Mouse (Mus musculus) ES-E14 (cell line): ENCODE measurements around the gene Gm44502. TPM values are rescaled to one million over a fixed set of nuclear protein-coding genes. Genes with fewer than 3 reads are reported as not detected.

Experiments
- DNase-seq: peaks from one replicate; pipeline ENCODE4 v3.0.0-alpha.2; 2013; ENCODE audit warnings: low read depth, low spot score
- H3K27ac ChIP-seq: 2 replicates; pipeline ENCODE4 v1.5.1; 2012; ENCODE audit warnings: low read depth, mild to moderate bottlenecking, low read length, moderate library complexity, mixed read lengths; ENCODE audit not compliant: poor library complexity, insufficient read depth, severe bottlenecking
- H3K36me3 ChIP-seq: 2 replicates; pipeline ENCODE4 v1.6.1; 2012; ENCODE audit warnings: mild to moderate bottlenecking, low read length, moderate library complexity, mixed read lengths; ENCODE audit not compliant: control insufficient read depth, poor library complexity, insufficient read depth, severe bottlenecking
- H3K4me1 ChIP-seq, 2 experiments: fragments of 150-350 bp in 1 of 2; sonication (generic) in 1 of 2; 2 replicates each; pipeline ENCODE4 v1.6.1; 2012; ENCODE audit warnings: low read length in 2 of 2, mild to moderate bottlenecking in 1 of 2, mixed read lengths in 1 of 2; ENCODE audit not compliant: control insufficient read depth in 2 of 2, insufficient read depth in 2 of 2, poor library complexity in 1 of 2
- H3K4me3 ChIP-seq, 2 experiments: fragments of 150-350 bp in 1 of 2; sonication (generic) in 1 of 2; 2 replicates each; pipeline ENCODE4 v1.5.1; 2012; ENCODE audit warnings: low read length in 2 of 2, low read depth in 1 of 2, mild to moderate bottlenecking in 1 of 2, mixed read lengths in 1 of 2; ENCODE audit not compliant: insufficient read depth in 1 of 2, poor library complexity in 1 of 2, severe bottlenecking in 1 of 2
- H3K9ac ChIP-seq: 2 replicates; pipeline ENCODE4 v1.6.1; 2012; ENCODE audit warnings: low read depth, mild to moderate bottlenecking, low read length, mixed read lengths; ENCODE audit not compliant: poor library complexity, insufficient read depth, severe bottlenecking
- H3K9me3 ChIP-seq: fragments of 150-350 bp; sonication (generic); 2 replicates; pipeline ENCODE4 v1.6.1; 2012; ENCODE audit warnings: low read depth, mild to moderate bottlenecking, low read length; ENCODE audit not compliant: control insufficient read depth, insufficient read depth
- CHD2 ChIP-seq: IDR thresholded peaks from 2 replicates; pipeline ENCODE4 v1.6.1; 2014; ENCODE audit warnings: mild to moderate bottlenecking, low read depth, low read length, inconsistent platforms
- HCFC1 ChIP-seq: IDR thresholded peaks from 2 replicates; pipeline ENCODE4 v1.6.1; 2012; ENCODE audit warnings: low read length, inconsistent platforms, borderline replicate concordance; ENCODE audit not compliant: insufficient read depth
- MAFK ChIP-seq: IDR thresholded peaks from 2 replicates; pipeline ENCODE4 v1.6.1; 2014; ENCODE audit warnings: mild to moderate bottlenecking, low read depth, low read length, inconsistent platforms; ENCODE audit not compliant: insufficient read depth
- ZC3H11A ChIP-seq: IDR thresholded peaks from 2 replicates; pipeline ENCODE4 v1.6.1; 2012; ENCODE audit warnings: low read depth, mild to moderate bottlenecking, inconsistent platforms, low read length, borderline replicate concordance
- ZNF384 ChIP-seq: IDR thresholded peaks from 2 replicates; pipeline ENCODE4 v1.6.1; 2012; ENCODE audit warnings: low read depth, low read length, inconsistent platforms
- in situ Hi-C, 2 experiments: fragments of 600-800 bp; cut with MboI; formaldehyde crosslinking; loops; one replicate each; pipeline ENCODE4 v1.15.1; 2025; ENCODE audit warnings: low sequenced_read_pairs in 2 of 2, inconsistent platforms in 1 of 2; ENCODE audit not compliant: unreplicated experiment in 2 of 2
- total RNA-seq: library from RNA; depleted of rRNA; stranded (reverse); fragments of 300-350 nt; gene quantifications from 2 replicates; pipeline ENCODE4 v1.2.3, GENCODE M21; 2012

The Gm44502 gene
- total RNA-seq, 1 experiment, result 0.36 TPM

DNA sequence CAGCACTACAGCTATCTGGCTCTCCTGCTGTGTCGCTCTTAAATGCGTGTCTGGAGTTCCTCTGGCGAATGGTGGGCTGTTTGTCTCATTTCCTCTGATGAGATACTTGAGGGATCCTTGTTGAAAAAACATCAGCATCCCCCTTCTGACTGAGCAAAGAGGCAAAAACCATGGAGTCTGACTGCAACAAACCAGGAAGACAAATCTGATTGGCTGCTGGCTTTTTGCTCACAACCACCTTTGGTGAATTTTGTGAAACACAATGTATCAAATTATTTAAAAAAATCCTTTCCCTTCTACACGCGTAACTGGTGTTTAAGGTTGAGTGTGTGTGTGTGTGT is 46.9 kb upstream of the Gm44502 start:
- TF ChIP-seq HCFC1, result no peak
- TF ChIP-seq ZC3H11A, result no peak
- TF ChIP-seq CHD2, result no peak
- TF ChIP-seq MAFK, result no peak
- TF ChIP-seq ZNF384, result no peak
- in situ Hi-C loops, result no loop called here
- Histone ChIP-seq H3K9me3 (no peaks in the 10 kb centered on the region), H3K4me3 (peak overlapping the region; percentile 71 to 79), H3K9ac (peak overlapping the region; percentile 74), H3K36me3 (peaks cover 10% of the 10 kb centered on the region; the same call in 1 of the 2 replicates), H3K4me1 (peaks cover 11 to 40% of the 10 kb centered on the region in 2 experiments; a peak in 3 of 4 replicates), H3K27ac (peak overlapping the region; percentile 72)
- no peak for DNase-seq

DNA sequence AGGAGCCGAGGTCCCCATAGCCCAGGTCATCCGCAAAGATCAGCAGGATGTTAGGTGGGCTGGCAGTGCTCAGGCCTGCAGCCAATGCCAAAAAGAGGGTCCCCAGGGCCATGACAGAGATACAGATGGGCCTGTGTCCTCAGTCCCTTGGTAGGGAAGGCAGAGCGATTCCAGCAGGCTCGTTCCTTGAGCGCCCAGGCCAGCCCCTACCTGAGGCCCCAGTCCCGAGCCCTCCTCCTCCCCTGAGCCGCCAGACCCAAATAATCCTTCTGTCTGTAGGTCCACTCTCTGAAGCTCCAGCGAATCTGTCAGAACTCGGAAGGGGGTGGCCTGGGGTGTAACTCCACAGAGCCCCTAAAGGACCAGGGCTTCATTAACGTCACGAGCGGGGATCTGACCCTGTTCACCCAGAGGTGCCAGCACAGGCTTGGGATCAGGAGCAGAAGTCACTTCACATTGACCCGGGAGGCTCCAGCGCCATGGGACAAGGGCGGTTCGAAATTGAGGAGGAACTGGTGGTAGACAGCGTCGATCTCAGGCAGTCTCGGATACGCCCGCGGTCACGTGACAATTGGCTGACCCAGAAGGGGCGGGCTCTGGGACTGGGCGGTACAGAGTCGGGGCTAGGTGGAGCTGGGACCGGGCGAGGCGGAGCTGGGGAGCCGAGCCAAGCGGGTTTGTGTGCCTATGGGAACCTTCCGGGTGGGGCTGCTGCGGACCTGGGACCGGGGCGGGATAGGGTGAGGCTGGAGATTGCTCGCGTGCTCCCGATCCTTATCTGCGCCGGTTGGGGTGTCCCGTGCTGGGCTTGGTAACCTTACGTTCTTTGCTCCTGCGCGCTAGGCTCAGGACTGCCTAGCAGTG is 46.3 kb upstream of the Gm44502 start:
- peak overlapping the region; percentile 74 for H3K9ac ChIP-seq
- peaks cover 10% of the 10 kb centered on the region; the same call in 1 of the 2 replicates for H3K36me3 ChIP-seq
- TF ChIP-seq HCFC1 (no peak), CHD2 (no peak), MAFK (no peak), ZC3H11A (no peak), ZNF384 (no peak)
- no peaks in the 10 kb centered on the region for H3K9me3 ChIP-seq
- DNase-seq, result peak; percentile 92
- peak overlapping the region; percentile 72 for H3K27ac ChIP-seq
- H3K4me1 ChIP-seq, result peaks cover 8 to 43% of the 10 kb centered on the region in 2 experiments; a peak in 3 of 4 replicates
- in situ Hi-C loops, result no loop called here
- H3K4me3 ChIP-seq, result peak overlapping the region; percentile 71 to 79

DNA sequence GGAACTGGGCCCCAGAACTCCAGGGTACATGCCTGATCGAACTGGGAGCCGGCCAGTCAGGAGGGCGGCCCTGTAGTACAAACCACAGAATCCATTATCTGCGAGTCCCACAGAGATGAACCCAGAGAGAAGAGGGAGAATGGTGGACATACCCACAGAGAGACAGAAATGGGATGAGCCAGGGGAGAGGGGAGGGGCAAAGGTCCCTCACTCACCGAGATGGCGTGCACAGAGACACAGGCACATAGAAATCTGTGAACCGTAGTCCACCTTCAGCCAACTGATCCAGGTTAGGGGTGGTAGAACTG is 45.8 kb upstream of the Gm44502 start:
- H3K36me3 ChIP-seq, result peaks cover 9% of the 10 kb centered on the region; the same call in 1 of the 2 replicates
- TF ChIP-seq ZNF384, result no peak
- TF ChIP-seq ZC3H11A, result no peak
- TF ChIP-seq CHD2, result no peak
- no peak for TF ChIP-seq MAFK
- no peak for TF ChIP-seq HCFC1
- H3K4me3 ChIP-seq, result peak overlapping the region; percentile 63 to 79; a peak in 3 of 4 replicates
- H3K27ac ChIP-seq, result no peak overlapping the region
- DNase-seq, result no peak
- in situ Hi-C loops, result no loop called here
- peaks cover 5 to 37% of the 10 kb centered on the region in 2 experiments; a peak in 3 of 4 replicates for H3K4me1 ChIP-seq
- peak overlapping the region; percentile 68; the same call in 1 of the 2 replicates for H3K9ac ChIP-seq
- no peaks in the 10 kb centered on the region for H3K9me3 ChIP-seq

DNA sequence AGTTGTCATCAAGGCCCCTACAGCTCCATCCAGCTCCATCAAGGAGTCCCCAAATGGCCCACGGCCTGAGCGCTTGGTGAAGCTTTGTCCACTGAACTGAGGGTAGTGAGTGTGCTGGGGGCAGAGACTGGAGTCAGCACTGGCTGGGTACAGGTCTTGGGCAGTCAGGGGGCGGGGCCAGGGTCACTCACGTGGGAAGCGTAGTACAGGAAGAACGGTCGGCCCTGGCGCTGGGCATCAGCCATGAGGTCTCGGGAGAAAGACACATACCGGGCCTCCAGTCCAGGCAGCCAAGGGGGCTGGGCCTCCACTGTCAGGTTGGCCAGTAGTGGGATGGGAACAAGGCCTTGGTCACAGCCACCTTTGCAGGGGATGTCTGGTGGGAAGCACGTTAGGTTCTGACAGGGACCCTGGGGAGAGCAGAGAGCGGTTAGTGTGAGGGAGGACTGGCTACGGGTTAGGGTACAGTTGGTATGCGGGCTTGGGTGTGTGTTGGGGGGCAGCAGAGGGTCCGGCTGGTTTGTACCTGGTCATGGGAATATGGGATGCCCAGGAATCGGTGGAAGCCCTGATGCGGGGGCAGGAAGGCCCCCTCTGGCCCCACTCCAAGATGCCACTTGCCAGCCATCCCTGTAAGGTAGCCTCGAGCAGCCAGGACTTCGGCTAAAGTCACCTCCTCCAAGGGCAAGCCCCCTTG is 45.2 kb upstream of the Gm44502 start:
- Histone ChIP-seq H3K4me3 (peak overlapping the region in 1 of 2 experiments; percentile 63; a peak in 1 of 4 replicates), H3K36me3 (peaks cover 6% of the 10 kb centered on the region; the same call in 1 of the 2 replicates), H3K27ac (no peak overlapping the region), H3K9ac (0 out of 2 replicates have a peak overlapping the region, but pooled peaks have one; percentile 68), H3K4me1 (peaks cover 7 to 33% of the 10 kb centered on the region in 2 experiments; a peak in 3 of 4 replicates), H3K9me3 (no peaks in the 10 kb centered on the region)
- in situ Hi-C loops, result no loop called here
- no peak for TF ChIP-seq MAFK
- TF ChIP-seq ZNF384, result no peak
- TF ChIP-seq CHD2, result no peak
- no peak for TF ChIP-seq HCFC1
- TF ChIP-seq ZC3H11A, result no peak
- no peak for DNase-seq
